Mouse (Mus musculus) hindbrain, embryonic 11.5 days (tissue): Measurements from ENCODE around the gene Akr1c6. TPM values are rescaled to one million over a fixed set of nuclear protein-coding genes. Genes with fewer than 3 reads are reported as not detected.
"Not testable (repeated sequence)": the region's sequence is repeated elsewhere in the genome, so short reads cannot be mapped to it uniquely, and the experiment has no call there.

Experiments
- ATAC-seq: fragments of 200-750 bp; cut with Nextera tagmentation; 2 replicates; pipeline ENCODE4 v1.8.0; 2017; ENCODE audit warnings: mild to moderate bottlenecking, moderate TSS enrichment, moderate library complexity; ENCODE audit not compliant: low FRiP score
- DNase-seq: peaks from one replicate; pipeline ENCODE4 v3.0.0-alpha.2; 2015; ENCODE audit warnings: low spot score
- H3K27ac ChIP-seq: fragments of 300-500 bp; sonication (generic); 2 replicates; pipeline ENCODE4 v1.5.1; 2014; ENCODE audit warnings: mild to moderate bottlenecking, low read depth, low read length
- H3K27me3 ChIP-seq: fragments of 300-500 bp; sonication (generic); 2 replicates; pipeline ENCODE4 v1.6.1; 2014; ENCODE audit warnings: mild to moderate bottlenecking, low read length, moderate library complexity, mixed read lengths; ENCODE audit not compliant: control insufficient read depth, insufficient read depth
- H3K36me3 ChIP-seq: fragments of 300-500 bp; sonication (generic); 2 replicates; pipeline ENCODE4 v1.6.1; 2014; ENCODE audit warnings: mild to moderate bottlenecking, low read length, moderate library complexity, mixed read lengths; ENCODE audit not compliant: control insufficient read depth, insufficient read depth
- H3K4me1 ChIP-seq: fragments of 300-500 bp; sonication (generic); replicated peaks from 2 replicates; pipeline ENCODE4 v1.6.1; 2014; ENCODE audit warnings: low read length, mixed read lengths; ENCODE audit not compliant: control insufficient read depth, insufficient read depth
- H3K4me2 ChIP-seq: fragments of 300-500 bp; sonication (generic); replicated peaks from 2 replicates; pipeline ENCODE4 v1.6.1; 2014; ENCODE audit warnings: mild to moderate bottlenecking, low read depth, low read length
- H3K4me3 ChIP-seq: fragments of 300-500 bp; sonication (generic); 2 replicates; pipeline ENCODE4 v1.5.1; 2014; ENCODE audit warnings: low read depth, low read length
- H3K9ac ChIP-seq: fragments of 300-500 bp; sonication (generic); 2 replicates; pipeline ENCODE4 v1.6.1; 2014; ENCODE audit warnings: low read depth, low read length
- H3K9me3 ChIP-seq: fragments of 300-500 bp; sonication (generic); 2 replicates; pipeline ENCODE4 v1.6.1; 2016; ENCODE audit warnings: low read length; ENCODE audit not compliant: control insufficient read depth
- WGBS: fragments of 180-500 bp; shearing (Covaris S2); extraction: QIAGEN DNeasy Blood & Tissue Kit; methylation state at CpG from one replicate; pipeline ENCODE4 v1.1.7; 2014; 5-methylcytosine and 5-hydroxymethylcytosine counted together
- polyA plus RNA-seq: library from polyadenylated mRNA; unstranded; fragments of >200 nt; fragmentation: Nextera tagmentation; extraction: Ambion mirVana; gene quantifications from 2 replicates; pipeline ENCODE4 v1.2.1, GENCODE M21; 2014

Akr1c6 gene
- polyA plus RNA-seq, result not detected in 2 replicates

DNA sequence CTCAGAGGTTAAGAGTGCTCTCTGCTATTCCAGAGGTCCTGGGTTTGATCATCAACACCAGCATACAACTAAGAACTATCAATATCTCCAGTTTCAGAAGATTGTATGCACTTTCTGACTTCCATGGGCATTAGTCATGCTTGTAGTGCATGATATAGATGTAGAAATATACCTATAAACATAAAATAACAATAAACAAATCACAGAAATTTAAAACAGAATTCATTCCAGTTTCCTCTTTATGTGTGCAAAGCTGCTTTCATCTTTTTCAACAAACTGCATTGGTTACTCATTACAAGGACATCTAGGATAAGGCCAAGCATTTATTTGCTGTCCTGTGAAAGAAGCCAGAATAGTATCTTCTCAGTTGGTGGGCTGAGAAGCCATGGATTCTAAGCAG is at the start of gene Akr1c6:
TSS of gene Akr1c6 (plus strand) at position 301 of the 400 bp plus-strand sequence.
- ATAC-seq (no peak), DNase-seq (no peak)
- Histone ChIP-seq H3K4me2 (no peak within 1 kb of the TSS), H3K4me3 (no peak within 1 kb of the TSS), H3K27me3 (no peaks in the 10 kb centered on the region), H3K27ac (no peak within 1 kb of the TSS), H3K36me3 (no peaks in the 10 kb centered on the region), H3K4me1 (no peaks in the 10 kb centered on the region), H3K9me3 (no peaks in the 10 kb centered on the region), H3K9ac (no peak within 1 kb of the TSS)

- H3K9ac ChIP-seq, result no peak overlapping the region
- no peak overlapping the region for H3K4me2 ChIP-seq
- H3K4me3 ChIP-seq, result no peak overlapping the region
- WGBS, result 74% methylated on average over 1 of the region's 1 CpGs
- H3K36me3 ChIP-seq, result no peaks in the 10 kb centered on the region
- H3K9me3 ChIP-seq, result no peaks in the 10 kb centered on the region
- no peaks in the 10 kb centered on the region for H3K27me3 ChIP-seq
- no peak for DNase-seq
- no peak for ATAC-seq
- H3K4me1 ChIP-seq, result no peaks in the 10 kb centered on the region
- no peak overlapping the region for H3K27ac ChIP-seq
These were observed 49.2 kb upstream of the Akr1c6 start for GRCm38 (mm10) chr13:4384918-4385317.

GRCm38 (mm10) chr13:4385541-4385940 is 48.6 kb upstream of the Akr1c6 start:
- Histone ChIP-seq H3K27me3 (no peaks in the 10 kb centered on the region), H3K36me3 (no peaks in the 10 kb centered on the region), H3K4me3 (no peak overlapping the region), H3K4me2 (no peak overlapping the region), H3K4me1 (no peaks in the 10 kb centered on the region), H3K9ac (no peak overlapping the region), H3K27ac (no peak overlapping the region), H3K9me3 (no peaks in the 10 kb centered on the region)
- DNase-seq (no peak), ATAC-seq (no peak)

DNA sequence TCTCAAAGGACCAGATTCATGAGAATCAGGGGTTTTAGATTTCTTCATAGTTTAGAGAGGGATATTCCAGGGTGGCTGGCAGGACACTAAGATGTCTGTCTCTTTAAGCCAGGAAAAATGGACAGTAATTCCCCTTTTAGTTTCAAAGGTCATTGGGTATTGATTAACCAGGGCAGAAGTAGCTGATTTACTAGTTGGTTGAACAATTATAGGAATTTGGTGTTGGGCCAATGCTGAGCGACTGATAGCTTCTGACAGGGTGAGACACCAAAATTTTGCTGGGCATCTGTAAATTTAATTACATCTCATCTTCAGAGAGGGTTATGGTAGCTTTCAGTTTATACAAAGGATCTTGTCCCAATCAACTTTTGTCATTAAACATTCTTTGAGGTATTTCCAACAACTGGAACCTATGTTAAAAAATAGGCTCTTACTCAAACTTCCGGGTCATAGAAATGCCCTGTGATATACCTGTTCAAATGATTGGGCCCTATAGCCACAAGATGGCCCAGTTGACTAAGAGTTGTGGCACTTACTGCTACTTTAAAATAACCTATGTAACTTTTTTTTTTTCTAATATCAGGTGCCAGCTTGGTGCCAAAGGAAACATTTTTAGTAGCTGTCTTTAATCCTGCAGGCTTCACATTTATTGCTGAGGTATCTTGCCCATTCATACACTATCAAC is 45.2 kb upstream of the Akr1c6 start:
- Histone ChIP-seq H3K9me3 (no peaks in the 10 kb centered on the region), H3K4me2 (no peak overlapping the region), H3K27me3 (no peaks in the 10 kb centered on the region), H3K4me1 (no peaks in the 10 kb centered on the region), H3K27ac (no peak overlapping the region), H3K9ac (no peak overlapping the region), H3K4me3 (no peak overlapping the region), H3K36me3 (no peaks in the 10 kb centered on the region)
- 76% methylated on average over 2 of the region's 2 CpGs for WGBS
- ATAC-seq, result no peak
- DNase-seq, result no peak

- not testable (repeated sequence) for H3K36me3 ChIP-seq, H3K9ac ChIP-seq, H3K27me3 ChIP-seq, H3K9me3 ChIP-seq, DNase-seq, H3K27ac ChIP-seq, H3K4me1 ChIP-seq, ATAC-seq, H3K4me3 ChIP-seq, H3K4me2 ChIP-seq
- WGBS, result 78% methylated on average over 1 of the region's 1 CpGs
These were observed 33.7 kb upstream of the Akr1c6 start for GRCm38 (mm10) chr13:4400360-4400759.

GRCm38 (mm10) chr13:4400831-4401230 is 33.3 kb upstream of the Akr1c6 start:
- H3K36me3 ChIP-seq, result no peaks in the 10 kb centered on the region
- H3K4me2 ChIP-seq, result no peak overlapping the region
- no peak overlapping the region for H3K9ac ChIP-seq
- no peaks in the 10 kb centered on the region for H3K9me3 ChIP-seq
- no peaks in the 10 kb centered on the region for H3K4me1 ChIP-seq
- H3K27me3 ChIP-seq, result no peaks in the 10 kb centered on the region
- 96% methylated on average over 2 of the region's 2 CpGs for WGBS
- no peak overlapping the region for H3K27ac ChIP-seq
- no peak for ATAC-seq
- no peak overlapping the region for H3K4me3 ChIP-seq
- DNase-seq, result no peak

DNA sequence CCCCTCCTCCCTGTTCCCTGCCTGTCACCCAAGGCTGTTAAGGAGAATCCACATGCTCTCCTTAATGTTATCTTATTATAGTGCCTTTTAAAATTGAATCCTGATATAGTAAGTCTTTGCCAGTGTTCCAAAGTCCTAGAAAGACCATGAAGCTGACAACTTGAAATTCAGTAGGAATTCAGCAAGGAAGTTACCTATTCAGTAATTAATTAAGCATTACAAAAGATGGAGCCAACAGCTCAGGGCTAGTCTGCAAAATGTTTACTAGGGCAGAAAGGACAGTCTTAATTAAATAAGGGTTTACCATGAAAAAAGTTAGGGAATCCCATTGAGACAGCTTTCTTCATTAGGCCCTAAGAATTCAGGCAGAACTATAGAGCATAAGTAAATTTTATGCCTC is 31.9 kb upstream of the Akr1c6 start:
- H3K4me3 ChIP-seq, result no peak overlapping the region
- H3K27ac ChIP-seq, result no peak overlapping the region
- no peaks in the 10 kb centered on the region for H3K9me3 ChIP-seq
- ATAC-seq, result no peak
- no peak for DNase-seq
- no peak overlapping the region for H3K9ac ChIP-seq
- no peak overlapping the region for H3K4me2 ChIP-seq
- no peaks in the 10 kb centered on the region for H3K4me1 ChIP-seq
- no peaks in the 10 kb centered on the region for H3K27me3 ChIP-seq
- no peaks in the 10 kb centered on the region for H3K36me3 ChIP-seq

DNA sequence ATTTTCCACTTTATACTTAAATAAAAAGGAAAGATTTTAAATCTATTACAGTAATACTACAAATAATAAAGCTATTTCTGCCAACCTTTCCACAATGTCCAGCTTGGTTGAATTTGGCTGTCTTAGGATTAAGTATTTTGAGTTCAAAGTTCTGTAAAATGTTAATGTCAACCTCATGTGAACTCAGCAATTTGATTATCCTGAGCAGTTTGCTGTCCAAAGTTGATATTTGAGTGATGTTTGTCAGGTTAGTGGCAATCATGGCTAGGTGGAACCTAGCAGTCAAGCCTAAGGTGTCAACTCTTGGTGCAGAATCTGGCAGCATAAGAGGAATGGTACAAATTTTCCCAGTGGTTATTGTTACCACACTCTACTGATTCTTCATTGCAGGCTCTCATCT is 29.4 kb upstream of the Akr1c6 start:
- Histone ChIP-seq H3K9me3 (no peaks in the 10 kb centered on the region), H3K4me1 (no peaks in the 10 kb centered on the region), H3K4me3 (no peak overlapping the region), H3K27me3 (no peaks in the 10 kb centered on the region), H3K36me3 (no peaks in the 10 kb centered on the region), H3K9ac (no peak overlapping the region), H3K4me2 (no peak overlapping the region), H3K27ac (no peak overlapping the region)
- DNase-seq (no peak), ATAC-seq (no peak)

DNA sequence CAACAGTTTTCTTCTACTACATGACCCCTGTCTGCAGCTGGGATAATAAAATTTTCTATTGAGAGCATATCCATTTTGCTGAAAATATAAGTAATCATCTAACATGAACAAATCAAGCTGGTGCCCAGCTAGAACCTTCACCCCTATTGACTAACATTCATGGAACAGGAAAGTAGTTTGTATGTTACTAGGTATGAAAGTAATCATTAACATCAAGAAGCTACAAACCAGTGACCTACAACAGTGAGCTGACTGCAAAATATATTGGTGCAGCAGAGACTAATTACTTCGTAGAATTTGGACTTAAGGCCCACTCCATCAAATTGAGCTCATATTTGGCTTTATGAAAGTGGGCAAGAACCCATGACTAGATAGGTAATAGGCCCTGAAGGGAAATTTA is 27.3 kb upstream of the Akr1c6 start:
- Histone ChIP-seq H3K4me1 (no peaks in the 10 kb centered on the region), H3K4me2 (no peak overlapping the region), H3K36me3 (no peaks in the 10 kb centered on the region), H3K9ac (no peak overlapping the region), H3K27ac (no peak overlapping the region), H3K27me3 (no peaks in the 10 kb centered on the region), H3K4me3 (no peak overlapping the region), H3K9me3 (no peaks in the 10 kb centered on the region)
- WGBS, result 85% methylated on average over 1 of the region's 1 CpGs
- DNase-seq (no peak), ATAC-seq (no peak)
